Mouse (Mus musculus) spleen, postnatal 10 days (tissue): ENCODE results near the gene Josd2.

Experiments
- DNase-seq, 2 experiments: peaks; one replicate each; pipeline ENCODE4 v3.0.0; 2021 to 2022; ENCODE audit warnings: low spot score in 2 of 2

Gene Josd2

GRCm38 (mm10) chr7:44500046-44500445 is 32.3 kb downstream of the Josd2 start:
- no peak for DNase-seq

GRCm38 (mm10) chr7:44501563-44502115 is 33.9 kb downstream of the Josd2 start:
- peak; percentile 74 to 88 for DNase-seq

DNA sequence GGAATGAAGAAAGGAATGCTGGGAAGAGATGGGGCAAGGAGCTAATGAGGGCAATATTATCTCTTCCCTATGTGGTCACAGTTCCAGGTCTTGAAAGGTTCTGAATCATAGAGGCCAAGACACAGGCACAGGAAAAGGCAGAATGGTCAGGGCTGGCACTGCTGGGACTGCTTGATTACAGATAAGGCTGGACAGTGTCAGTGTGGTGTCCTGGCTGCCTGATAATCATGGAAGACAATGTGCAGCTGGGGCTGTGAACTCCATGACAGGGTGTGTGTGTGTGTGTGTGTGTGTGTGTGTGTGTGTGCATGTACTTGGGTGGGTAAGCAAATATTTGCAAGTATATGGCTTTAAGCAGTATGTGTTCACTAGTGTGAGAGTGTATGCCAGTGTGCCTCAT is 39.7 kb downstream of the Josd2 start:
- DNase-seq, result no peak

GRCm38 (mm10) chr7:44519240-44519913 is 51.6 kb downstream of the Josd2 start:
- DNase-seq, result no peak

- peak in 1 of 2 experiments; percentile 49 for DNase-seq
Observed at GRCm38 (mm10) chr7:44520990-44521389, 53.2 kb downstream of the Josd2 start.
